Mouse (Mus musculus) urinary bladder, postnatal 14 days (tissue): ENCODE measurements at regions not wholly inside any gene's neighbourhood (a gene's known extent, or its start where the extent isn't known, plus 50 kb on each side); places are given as distances from the start of the nearest gene placed in this dataset.

Experiments
- DNase-seq: peaks from one replicate; pipeline ENCODE4 v3.0.0; 2021; ENCODE audit warnings: low spot score

DNA sequence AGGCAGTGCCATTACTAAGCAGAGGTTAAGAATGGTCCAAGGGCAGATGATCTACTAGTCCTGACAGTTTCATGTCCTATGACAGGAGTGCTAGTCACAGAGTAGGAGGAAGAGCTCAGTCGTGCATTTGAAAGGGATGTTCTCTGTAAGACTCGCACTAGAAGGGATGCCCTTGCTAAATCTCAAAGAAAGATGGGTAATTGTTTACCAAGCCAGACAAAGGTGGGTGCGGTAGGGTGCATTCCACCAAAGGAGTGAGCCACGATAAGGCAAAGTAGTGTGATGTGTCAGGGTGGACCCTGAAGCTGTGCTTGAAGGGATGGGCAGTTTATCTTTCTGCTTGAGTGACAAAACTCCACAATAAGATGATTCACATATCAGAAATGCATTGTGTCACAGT lies 50.5 kb upstream of the Adgrf1 start:
- no peak for DNase-seq
